Mouse (Mus musculus) kidney, adult 2 months (tissue): ENCODE results near the gene Luzp1. TPM values are rescaled to one million over a fixed set of nuclear protein-coding genes. Genes with fewer than 3 reads are reported as not detected.

ENCODE experiments used
- DNase-seq: peaks from one replicate; pipeline ENCODE4 v3.0.0; 2021
- H3K27ac ChIP-seq: fragments of 200-500 bp; 2 replicates; pipeline ENCODE4 v1.5.1; 2012; ENCODE audit warnings: low read depth, low read length, control low read depth, inconsistent platforms; ENCODE audit not compliant: insufficient read depth
- H3K27me3 ChIP-seq: fragments of 200-500 bp; replicated peaks from 2 replicates; pipeline ENCODE4 v1.6.1; 2012; ENCODE audit warnings: mild to moderate bottlenecking, moderate library complexity, low read length, inconsistent platforms; ENCODE audit not compliant: control insufficient read depth, insufficient read depth
- H3K36me3 ChIP-seq: fragments of 200-500 bp; 2 replicates; pipeline ENCODE4 v1.6.1; 2012; ENCODE audit warnings: mild to moderate bottlenecking, moderate library complexity, low read length, inconsistent platforms; ENCODE audit not compliant: control insufficient read depth, insufficient read depth
- H3K4me1 ChIP-seq: fragments of 200-500 bp; 2 replicates; pipeline ENCODE4 v1.6.1; 2011; ENCODE audit warnings: low read length; ENCODE audit not compliant: control insufficient read depth, insufficient read depth
- H3K4me3 ChIP-seq: fragments of 200-500 bp; 2 replicates; pipeline ENCODE4 v1.5.1; 2011; ENCODE audit warnings: mild to moderate bottlenecking, low read depth, low read length, control low read depth; ENCODE audit not compliant: insufficient read depth
- CTCF ChIP-seq: fragments of 200-500 bp; conservative IDR thresholded peaks from 2 replicates; pipeline ENCODE4 v1.5.1; 2011; ENCODE audit warnings: low read depth, mild to moderate bottlenecking, control low read depth, low read length, moderate library complexity, mixed read lengths; ENCODE audit not compliant: insufficient read depth, insufficient read length
- POLR2A ChIP-seq: fragments of 200-500 bp; IDR thresholded peaks from one replicate; pipeline ENCODE4 v1.6.1; 2011; ENCODE audit warnings: low read depth, low read length, control low read depth
- WGBS: fragments of 180-500 bp; shearing (Covaris S2); methylation state at CpG from one replicate; pipeline ENCODE4 v1.1.7; 2018; 5-methylcytosine and 5-hydroxymethylcytosine counted together
- polyA plus RNA-seq: library from polyadenylated mRNA; depleted of rRNA; stranded (reverse); fragments of >200 nt; gene quantifications from 2 replicates; pipeline ENCODE4 v1.2.3, GENCODE M21; 2012; rRNA removed

Luzp1 gene
- 12.5 and 13.2 TPM in 2 replicates for polyA plus RNA-seq

GRCm38 (mm10) chr4:136469371-136469903 lies at the start of gene Luzp1:
TSS of gene Luzp1 (plus strand) at chr4:136469761.
- TF ChIP-seq CTCF, result no peak
- peak; percentile 67 for TF ChIP-seq POLR2A
- Histone ChIP-seq H3K27ac (peak within 1 kb of the TSS; percentile 75), H3K27me3 (no peaks in the 10 kb centered on the region), H3K4me1 (peaks cover 10% of the 10 kb centered on the region), H3K36me3 (no peaks in the 10 kb centered on the region), H3K4me3 (peak within 1 kb of the TSS; percentile 94)
- peak; percentile 97 for DNase-seq
- WGBS, result 1% methylated on average over 36 of the region's 36 CpGs

- 90% methylated on average over 9 of the region's 9 CpGs for WGBS
- TF ChIP-seq CTCF (no peak), POLR2A (no peak)
- no peaks in the 10 kb centered on the region for H3K36me3 ChIP-seq
- H3K27ac ChIP-seq, result no peak within 1 kb of the TSS
- no peaks in the 10 kb centered on the region for H3K4me1 ChIP-seq
- peaks cover 5% of the 10 kb centered on the region for H3K27me3 ChIP-seq
- no peak for DNase-seq
- peak within 1 kb of the TSS; percentile 15; the same call in 1 of the 2 replicates for H3K4me3 ChIP-seq
These were observed 46.3 kb upstream of the Luzp1 start, which contains the start of gene Htr1d for GRCm38 (mm10) chr4:136423224-136423623. TSS of gene Htr1d (plus strand) at chr4:136423524.

- Histone ChIP-seq H3K27me3 (peaks cover 5% of the 10 kb centered on the region), H3K27ac (no peak overlapping the region), H3K4me1 (no peaks in the 10 kb centered on the region), H3K36me3 (no peaks in the 10 kb centered on the region), H3K4me3 (peak overlapping the region; percentile 15)
- no peak for TF ChIP-seq POLR2A
- TF ChIP-seq CTCF, result no peak
- DNase-seq, result no peak
- 2% methylated on average over 66 of the region's 70 CpGs for WGBS
These were observed 45.2 kb upstream of the Luzp1 start for GRCm38 (mm10) chr4:136424120-136424999.

GRCm38 (mm10) chr4:136425000-136425288 lies 44.6 kb upstream of the Luzp1 start:
- Histone ChIP-seq H3K27me3 (peaks cover 5% of the 10 kb centered on the region), H3K36me3 (no peaks in the 10 kb centered on the region), H3K27ac (no peak overlapping the region), H3K4me1 (no peaks in the 10 kb centered on the region), H3K4me3 (peak overlapping the region; percentile 15)
- 6% methylated on average over 15 of the region's 15 CpGs for WGBS
- TF ChIP-seq CTCF (peak; percentile 34), POLR2A (no peak)
- DNase-seq, result peak; percentile 24

GRCm38 (mm10) chr4:136430609-136431375 lies 38.8 kb upstream of the Luzp1 start:
- Histone ChIP-seq H3K27me3 (no peaks in the 10 kb centered on the region), H3K4me1 (no peaks in the 10 kb centered on the region), H3K36me3 (no peaks in the 10 kb centered on the region), H3K4me3 (no peak overlapping the region), H3K27ac (no peak overlapping the region)
- WGBS, result 64% methylated on average over 11 of the region's 11 CpGs
- TF ChIP-seq POLR2A (no peak), CTCF (no peak)
- DNase-seq, result no peak

GRCm38 (mm10) chr4:136431376-136431693 lies 38.2 kb upstream of the Luzp1 start:
- WGBS, result 5% methylated on average over 3 of the region's 3 CpGs
- Histone ChIP-seq H3K27ac (no peak overlapping the region), H3K4me1 (no peaks in the 10 kb centered on the region), H3K36me3 (no peaks in the 10 kb centered on the region), H3K27me3 (no peaks in the 10 kb centered on the region), H3K4me3 (no peak overlapping the region)
- TF ChIP-seq POLR2A (no peak), CTCF (peak; percentile 64)
- peak; percentile 61 for DNase-seq

- no peaks in the 10 kb centered on the region for H3K27me3 ChIP-seq
- no peaks in the 10 kb centered on the region for H3K36me3 ChIP-seq
- no peak overlapping the region for H3K4me3 ChIP-seq
- TF ChIP-seq POLR2A (no peak), CTCF (no peak)
- no peak for DNase-seq
- no peaks in the 10 kb centered on the region for H3K4me1 ChIP-seq
- WGBS, result 94% methylated on average over 4 of the region's 4 CpGs
- H3K27ac ChIP-seq, result no peak overlapping the region
These were observed 35.5 kb upstream of the Luzp1 start for GRCm38 (mm10) chr4:136434029-136434428.
